Mouse (Mus musculus): ENCODE data around the gene Tes. TPM values are rescaled to one million over a fixed set of nuclear protein-coding genes. Genes with fewer than 3 reads are reported as not detected.
A peak's percentile ranks its signal among the peaks of the same experiment; 100 is the strongest.
"Not testable (repeated sequence)": the region's sequence is repeated elsewhere in the genome, so short reads cannot be mapped to it uniquely, and the experiment has no call there.

The Tes gene
- polyA plus RNA-seq, 1 experiment from 2014 or later = 69.5 TPM

DNA sequence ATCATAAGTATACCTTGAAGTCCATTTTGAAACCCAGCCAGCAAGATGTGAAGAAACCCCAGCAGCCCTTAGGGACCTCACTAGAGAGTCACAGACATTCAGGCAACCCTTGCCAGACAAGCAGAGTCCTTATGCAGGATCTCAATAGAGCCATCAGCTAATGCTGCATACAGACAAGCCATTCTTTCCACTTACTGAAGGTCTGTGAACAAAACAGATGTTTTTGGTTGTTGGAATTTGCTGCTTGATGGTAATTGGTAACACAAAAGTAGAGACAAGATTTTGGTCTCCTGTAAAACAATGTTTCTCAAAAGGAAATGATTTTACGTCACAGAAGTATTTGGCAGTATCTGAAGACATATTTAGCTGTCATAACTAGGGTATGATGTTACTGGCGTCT is 10.2 kb upstream of the Tes start:
- Histone ChIP-seq H3K4me3 (replicated peaks; ENCODE audit: low read length) (no peak overlapping the region), H3K9ac (no peak overlapping the region), H3K4me1 (replicated peaks; ENCODE audit: control insufficient read depth, insufficient read depth, low read length) (no peaks in the 10 kb centered on the region), H3K36me3 (replicated peaks; ENCODE audit: control insufficient read depth, insufficient read depth) (no peaks in the 10 kb centered on the region), H3K4me2 (replicated peaks) (no peak overlapping the region), H3K27me3 (ENCODE audit: control insufficient read depth, insufficient read depth, low read length) (no peaks in the 10 kb centered on the region), H3K9me3 (ENCODE audit: control insufficient read depth, low read length) (no peaks in the 10 kb centered on the region), H3K27ac (no peak overlapping the region)
- ATAC-seq (ENCODE audit: low FRiP score) (no peak), DNase-seq (ENCODE audit: low spot score) (no peak)
- 87% methylated on average over 2 of the region's 2 CpGs for WGBS

- Histone ChIP-seq H3K36me3 (replicated peaks; ENCODE audit: control insufficient read depth, insufficient read depth) (no peaks in the 10 kb centered on the region), H3K27me3 (ENCODE audit: control insufficient read depth, insufficient read depth, low read length) (no peaks in the 10 kb centered on the region), H3K4me3 (replicated peaks; ENCODE audit: low read length) (no peak overlapping the region), H3K9me3 (ENCODE audit: control insufficient read depth, low read length) (no peaks in the 10 kb centered on the region), H3K4me2 (replicated peaks) (no peak overlapping the region), H3K27ac (no peak overlapping the region), H3K4me1 (replicated peaks; ENCODE audit: control insufficient read depth, insufficient read depth, low read length) (no peaks in the 10 kb centered on the region), H3K9ac (no peak overlapping the region)
- DNase-seq (ENCODE audit: low spot score) (no peak), ATAC-seq (ENCODE audit: low FRiP score) (no peak)
- 84% methylated on average over 2 of the region's 2 CpGs for WGBS
Measured at GRCm38 (mm10) chr6:17055659-17056058, 9.3 kb upstream of the Tes start.

- Histone ChIP-seq H3K27me3 (ENCODE audit: control insufficient read depth, insufficient read depth, low read length) (no peaks in the 10 kb centered on the region), H3K9ac (no peak overlapping the region), H3K4me1 (replicated peaks; ENCODE audit: control insufficient read depth, insufficient read depth, low read length) (no peaks in the 10 kb centered on the region), H3K36me3 (replicated peaks; ENCODE audit: control insufficient read depth, insufficient read depth) (no peaks in the 10 kb centered on the region), H3K9me3 (ENCODE audit: control insufficient read depth, low read length) (no peaks in the 10 kb centered on the region), H3K27ac (no peak overlapping the region), H3K4me3 (replicated peaks; ENCODE audit: low read length) (no peak overlapping the region), H3K4me2 (replicated peaks) (no peak overlapping the region)
- no peak for DNase-seq (ENCODE audit: low spot score)
- no peak for ATAC-seq (ENCODE audit: low FRiP score)
- WGBS = 90% methylated on average over 2 of the region's 2 CpGs
Measured at GRCm38 (mm10) chr6:17059501-17059900, 5.4 kb upstream of the Tes start.

DNA sequence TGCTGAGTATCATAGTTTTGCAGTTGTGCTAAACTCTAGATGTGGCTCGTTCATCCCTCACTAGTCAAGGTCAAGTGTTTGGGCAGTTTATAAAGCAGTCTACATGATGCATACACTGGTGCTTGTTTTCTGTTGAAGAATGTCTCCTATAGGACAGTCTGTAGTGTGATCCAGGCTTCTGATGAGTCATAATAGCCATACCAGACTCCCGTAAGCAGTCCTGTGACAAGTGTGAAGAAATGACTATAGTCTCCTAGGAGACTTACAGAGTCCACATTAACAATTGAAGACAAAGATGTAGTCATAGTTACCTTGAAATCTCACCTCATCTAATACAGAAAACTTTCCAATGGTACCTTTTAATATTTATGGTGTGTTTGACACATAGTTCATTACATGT is 4.8 kb upstream of the Tes start:
- Histone ChIP-seq H3K9me3 (ENCODE audit: control insufficient read depth, low read length) (no peaks in the 10 kb centered on the region), H3K9ac (no peak overlapping the region), H3K4me2 (replicated peaks) (no peak overlapping the region), H3K27ac (no peak overlapping the region), H3K36me3 (replicated peaks; ENCODE audit: control insufficient read depth, insufficient read depth) (no peaks in the 10 kb centered on the region), H3K4me3 (replicated peaks; ENCODE audit: low read length) (no peak overlapping the region), H3K4me1 (replicated peaks; ENCODE audit: control insufficient read depth, insufficient read depth, low read length) (no peaks in the 10 kb centered on the region; the same call in 1 of the 2 replicates), H3K27me3 (ENCODE audit: control insufficient read depth, insufficient read depth, low read length) (no peaks in the 10 kb centered on the region)
- no peak for DNase-seq (ENCODE audit: low spot score)
- 80% methylated on average over 2 of the region's 2 CpGs for WGBS
- ATAC-seq (ENCODE audit: low FRiP score) = no peak

DNA sequence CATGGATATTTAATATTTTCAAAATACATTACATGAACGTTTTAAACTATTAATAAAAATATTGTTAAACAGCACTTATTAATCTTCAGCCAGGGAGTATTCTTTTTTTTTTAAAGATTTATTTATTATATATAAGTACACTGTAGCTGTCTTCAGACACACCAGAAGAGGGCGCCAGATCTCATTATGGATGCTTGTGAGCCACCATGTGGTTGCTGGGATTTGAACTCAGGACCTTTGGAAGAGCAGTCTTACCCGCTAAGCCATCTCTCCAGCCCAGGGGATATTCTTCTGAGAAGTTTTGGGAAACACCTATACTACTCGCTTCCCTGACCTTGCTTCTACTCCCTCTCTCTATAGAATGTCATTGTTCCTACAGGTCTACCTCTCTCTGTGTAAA is 3.1 kb upstream of the Tes start:
- not testable (repeated sequence) for H3K9ac ChIP-seq
- 90% methylated on average over 4 of the region's 4 CpGs for WGBS

DNA sequence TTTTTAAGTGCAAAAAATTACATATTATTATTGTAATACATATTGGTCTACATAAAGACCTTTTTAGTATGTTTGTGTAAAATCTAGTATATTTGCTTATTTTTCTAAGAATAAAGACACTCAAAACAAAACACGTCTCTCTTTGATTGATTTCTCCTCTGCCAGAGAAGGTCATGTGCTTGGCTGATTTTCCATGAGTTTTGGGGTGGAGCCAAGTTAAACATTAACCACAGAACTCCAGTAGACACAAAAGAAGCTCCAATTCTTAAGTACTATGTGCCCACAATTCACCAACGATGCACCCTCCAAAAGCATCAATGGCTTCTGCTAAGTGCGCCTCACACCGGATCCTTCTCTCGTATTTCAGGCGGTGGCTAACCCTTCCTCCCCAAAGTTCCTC is 2.6 kb upstream of the Tes start:
- WGBS = 52% methylated on average over 6 of the region's 6 CpGs

More for the DNA sequence above, 3.1 kb upstream of the Tes start:
- H3K27me3 ChIP-seq (ENCODE audit: control insufficient read depth, insufficient read depth, low read length); H3K27ac ChIP-seq; H3K9me3 ChIP-seq (ENCODE audit: control insufficient read depth, low read length); H3K36me3 ChIP-seq (replicated peaks; ENCODE audit: control insufficient read depth, insufficient read depth); H3K4me3 ChIP-seq (replicated peaks; ENCODE audit: low read length); DNase-seq (ENCODE audit: low spot score); H3K4me2 ChIP-seq (replicated peaks); H3K4me1 ChIP-seq (replicated peaks; ENCODE audit: control insufficient read depth, insufficient read depth, low read length); ATAC-seq (ENCODE audit: low FRiP score): not testable (repeated sequence)

DNA sequence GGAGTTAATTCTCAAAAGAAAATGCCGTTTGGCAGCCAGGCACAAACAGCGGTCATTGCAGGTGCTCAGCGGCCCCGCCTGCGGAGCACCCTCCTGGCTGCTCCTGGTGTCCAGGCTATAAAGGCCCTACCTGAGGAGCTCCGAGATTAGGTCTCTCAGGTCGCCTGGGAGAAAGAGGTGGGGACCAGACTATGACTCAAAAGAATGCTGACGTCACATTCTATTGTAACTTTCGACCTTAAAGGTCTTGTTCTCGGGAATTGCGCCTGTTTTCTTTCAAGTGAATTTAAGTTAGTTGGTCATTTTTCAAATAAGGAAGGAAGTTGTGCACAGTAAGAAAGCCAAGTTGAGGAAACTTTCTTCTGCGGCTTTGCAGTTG is 831 bp downstream of the Tes start:
- peaks cover 8% of the 10 kb centered on the region for H3K4me1 ChIP-seq (replicated peaks; ENCODE audit: control insufficient read depth, insufficient read depth, low read length)
- peak overlapping the region; percentile 64; the same call in 1 of the 2 replicates for H3K27ac ChIP-seq
- 5% methylated on average over 12 of the region's 12 CpGs for WGBS
- H3K4me3 ChIP-seq (replicated peaks; ENCODE audit: low read length) = peak overlapping the region; percentile 92
- no peaks in the 10 kb centered on the region for H3K36me3 ChIP-seq (replicated peaks; ENCODE audit: control insufficient read depth, insufficient read depth)
- no peak for DNase-seq (ENCODE audit: low spot score)
- H3K4me2 ChIP-seq (replicated peaks) = peak overlapping the region; percentile 82
- H3K27me3 ChIP-seq (ENCODE audit: control insufficient read depth, insufficient read depth, low read length) = no peaks in the 10 kb centered on the region
- peak overlapping the region; percentile 96 for H3K9ac ChIP-seq
- H3K9me3 ChIP-seq (ENCODE audit: control insufficient read depth, low read length) = no peaks in the 10 kb centered on the region
- peak; percentile 43 for ATAC-seq (ENCODE audit: low FRiP score)

More for the DNA sequence above, 2.6 kb upstream of the Tes start:
- Histone ChIP-seq H3K4me3 (replicated peaks; ENCODE audit: low read length) (no peak overlapping the region), H3K4me1 (replicated peaks; ENCODE audit: control insufficient read depth, insufficient read depth, low read length) (peaks cover 8% of the 10 kb centered on the region), H3K9ac (no peak overlapping the region), H3K9me3 (ENCODE audit: control insufficient read depth, low read length) (no peaks in the 10 kb centered on the region), H3K27ac (no peak overlapping the region), H3K4me2 (replicated peaks) (no peak overlapping the region), H3K27me3 (ENCODE audit: control insufficient read depth, insufficient read depth, low read length) (no peaks in the 10 kb centered on the region), H3K36me3 (replicated peaks; ENCODE audit: control insufficient read depth, insufficient read depth) (no peaks in the 10 kb centered on the region)
- no peak for ATAC-seq (ENCODE audit: low FRiP score)
- no peak for DNase-seq (ENCODE audit: low spot score)

- Histone ChIP-seq H3K4me1 (replicated peaks; ENCODE audit: control insufficient read depth, insufficient read depth, low read length) (peaks cover 8% of the 10 kb centered on the region), H3K9me3 (ENCODE audit: control insufficient read depth, low read length) (no peaks in the 10 kb centered on the region), H3K27me3 (ENCODE audit: control insufficient read depth, insufficient read depth, low read length) (no peaks in the 10 kb centered on the region), H3K27ac (no peak overlapping the region), H3K4me3 (replicated peaks; ENCODE audit: low read length) (peak overlapping the region; percentile 92), H3K4me2 (replicated peaks) (peak overlapping the region; percentile 82), H3K9ac (peak overlapping the region; percentile 96; the same call in 1 of the 2 replicates), H3K36me3 (replicated peaks; ENCODE audit: control insufficient read depth, insufficient read depth) (no peaks in the 10 kb centered on the region)
- DNase-seq (ENCODE audit: low spot score) (no peak), ATAC-seq (ENCODE audit: low FRiP score) (no peak)
- 66% methylated on average over 11 of the region's 11 CpGs for WGBS
Measured at GRCm38 (mm10) chr6:17066211-17066940, 1.4 kb downstream of the Tes start.

- Histone ChIP-seq H3K4me1 (replicated peaks; ENCODE audit: control insufficient read depth, insufficient read depth, low read length) (peaks cover under 1% of the 10 kb centered on the region; the same call in 1 of the 2 replicates), H3K4me2 (replicated peaks) (no peak overlapping the region), H3K27ac (no peak overlapping the region), H3K4me3 (replicated peaks; ENCODE audit: low read length) (no peak overlapping the region), H3K9me3 (ENCODE audit: control insufficient read depth, low read length) (no peaks in the 10 kb centered on the region), H3K36me3 (replicated peaks; ENCODE audit: control insufficient read depth, insufficient read depth) (no peaks in the 10 kb centered on the region), H3K27me3 (ENCODE audit: control insufficient read depth, insufficient read depth, low read length) (no peaks in the 10 kb centered on the region), H3K9ac (no peak overlapping the region)
- DNase-seq (ENCODE audit: low spot score) (no peak), ATAC-seq (ENCODE audit: low FRiP score) (no peak)
- WGBS = 95% methylated on average over 3 of the region's 3 CpGs
Measured at GRCm38 (mm10) chr6:17071899-17072298, 7.0 kb downstream of the Tes start.
